Mouse (Mus musculus) left cerebral cortex, adult 6 months (tissue): ENCODE data around the gene Msmo1. TPM values are rescaled to one million over a fixed set of nuclear protein-coding genes. Genes with fewer than 3 reads are reported as not detected.

Experiments
- long read RNA-seq, 2 experiments: library from polyadenylated mRNA; unstranded; transcript quantifications; one replicate each; pipeline ENCODE4 v2.0.0; 2019 to 2020
- polyA plus RNA-seq: library from polyadenylated mRNA; unstranded; fragments of <200 nt; fragmentation: Nextera tagmentation; gene quantifications from 2 replicates; pipeline ENCODE4 v1.2.3, GENCODE M21; 2021

Msmo1 gene
- 193 and 197 TPM in 2 replicates for polyA plus RNA-seq
- long read RNA-seq, experiment 1, transcript Msmo1-201 (6 exons, 2,044 nt) = major isoform, 1,462 of 1,547 reads
- long read RNA-seq, experiment 1, partial matches to known transcripts = 34 of 1,547 reads
- long read RNA-seq, experiment 1, other reads (novel, unspliced or antisense) = 50 of 1,547 reads
- long read RNA-seq, experiment 2, transcript Msmo1-201 (6 exons, 2,044 nt) = major isoform, 259 of 301 reads
- long read RNA-seq, experiment 2, partial matches to known transcripts = 31 of 301 reads
- long read RNA-seq, experiment 2, other reads (novel, unspliced or antisense) = 11 of 301 reads

GRCm38 (mm10) chr8:64733271-64733943 lies at the start of gene Msmo1:
Gene Msmo1 (minus strand): TSS chr8:64733792.

DNA sequence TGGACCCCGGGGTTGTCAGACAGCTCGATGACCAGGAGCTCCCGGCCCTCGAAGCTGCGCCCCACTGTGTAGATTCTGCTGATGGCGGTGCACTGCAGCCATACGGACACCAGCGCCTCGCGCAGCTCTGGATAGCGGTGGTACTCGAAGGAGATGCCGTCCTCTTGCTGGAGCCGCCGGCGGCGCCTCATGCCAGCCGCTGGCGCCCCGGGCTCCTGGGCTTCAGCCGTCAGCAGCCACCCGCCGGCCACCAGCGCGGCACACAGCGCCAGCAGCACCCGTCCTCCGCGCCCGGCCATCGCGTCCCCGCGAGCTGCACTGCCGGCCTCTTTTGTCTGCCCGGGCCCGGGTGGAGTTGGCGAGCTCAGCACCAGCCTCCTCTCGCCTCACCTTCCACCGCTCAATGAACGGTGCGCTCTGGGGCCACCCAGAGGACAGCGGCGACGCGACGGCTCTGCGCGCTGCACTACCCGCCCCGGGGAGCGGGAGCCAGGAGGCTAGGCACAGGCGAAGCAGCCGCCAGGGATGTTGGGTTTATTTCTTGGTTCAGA lies 40.9 kb downstream of the Msmo1 start, which contains the start of gene Cpe:
TSS of gene Cpe (minus strand) at position 404 of the 551 bp plus-strand sequence.

Other genes with a start within 250 kb of the Msmo1 start
- gene Cpe, start 40.7 kb downstream of the Msmo1 start, polyA plus RNA-seq = 1,805 and 2,115 TPM in 2 replicates
- 28.9 and 34.9 TPM in 2 replicates for gene Klhl2, start 116.2 kb upstream of the Msmo1 start, polyA plus RNA-seq
- gene Tmem192, start 213.4 kb upstream of the Msmo1 start, polyA plus RNA-seq = 56.8 and 57.7 TPM in 2 replicates